Mouse (Mus musculus): Measurements from ENCODE around the gene Gm42791. TPM values are rescaled to one million over a fixed set of nuclear protein-coding genes. Genes with fewer than 3 reads are reported as not detected.

The Gm42791 gene
- total RNA-seq, 2 experiments from 2014 or later: 4.1 to 6.0 TPM

- intact Hi-C loops (cut with DNase I): no loop called here
- no peak for DNase-seq
Measured at GRCm38 (mm10) chr5:148934457-148934856, 60.5 kb downstream of the Gm42791 start.

- DNase-seq: no peak
- intact Hi-C loops (cut with DNase I): no loop called here
Measured at GRCm38 (mm10) chr5:148933767-148934166, 61.2 kb downstream of the Gm42791 start.

GRCm38 (mm10) chr5:148931301-148931700 is 63.6 kb downstream of the Gm42791 start:
- intact Hi-C loops (cut with DNase I): no loop called here

GRCm38 (mm10) chr5:148929116-148929449 is 65.9 kb downstream of the Gm42791 start, which contains the start of gene Katnal1:
Gene Katnal1, minus strand, starts transcription at chr5:148929320.
- DNase-seq: no peak
- intact Hi-C loops (cut with DNase I): loop anchor here (10.0 kb wide), 1 partner anchor 256 kb away; the partner anchor contains the start of genes Hmgb1 and Uspl1

More at GRCm38 (mm10) chr5:148931301-148931700, 63.6 kb downstream of the Gm42791 start:
- no peak for DNase-seq

- intact Hi-C loops (cut with DNase I): loop anchor here (10.0 kb wide), 1 partner anchor 256 kb away; the partner anchor contains the start of genes Hmgb1 and Uspl1
- peak; percentile 97 for DNase-seq
Measured at GRCm38 (mm10) chr5:148928382-148929115, 66.4 kb downstream of the Gm42791 start.

GRCm38 (mm10) chr5:148927717-148928223 is 67.2 kb downstream of the Gm42791 start:
- DNase-seq: no peak
- intact Hi-C loops (cut with DNase I): loop anchor here (10.0 kb wide), 1 partner anchor 257 kb away; the partner anchor contains the start of genes Hmgb1 and Uspl1

GRCm38 (mm10) chr5:148924586-148924985 is 70.4 kb downstream of the Gm42791 start:
- intact Hi-C loops (cut with DNase I): loop anchor here (10.0 kb wide), 1 partner anchor 260 kb away; the partner anchor contains the start of genes Hmgb1 and Uspl1

GRCm38 (mm10) chr5:148924051-148924450 is 70.9 kb downstream of the Gm42791 start:
- intact Hi-C loops (cut with DNase I): loop anchor here (10.0 kb wide), 1 partner anchor 261 kb away; the partner anchor contains the start of genes Hmgb1 and Uspl1
- no peak for DNase-seq

More at GRCm38 (mm10) chr5:148924586-148924985, 70.4 kb downstream of the Gm42791 start:
- no peak for DNase-seq

- no peak for DNase-seq
- intact Hi-C loops (cut with DNase I): loop anchor here (10.0 kb wide), 1 partner anchor 261 kb away; the partner anchor contains the start of genes Hmgb1 and Uspl1
Measured at GRCm38 (mm10) chr5:148923408-148923807, 71.5 kb downstream of the Gm42791 start.

GRCm38 (mm10) chr5:148922773-148923172 is 72.2 kb downstream of the Gm42791 start:
- DNase-seq: no peak
- intact Hi-C loops (cut with DNase I): loop anchor here (10.0 kb wide), 1 partner anchor 262 kb away; the partner anchor contains the start of genes Hmgb1 and Uspl1

- intact Hi-C loops (cut with DNase I): no loop called here
Measured at GRCm38 (mm10) chr5:148918049-148918448, 76.9 kb downstream of the Gm42791 start.

GRCm38 (mm10) chr5:148916775-148917174 is 78.2 kb downstream of the Gm42791 start:
- no peak for DNase-seq
- intact Hi-C loops (cut with DNase I): no loop called here

More at GRCm38 (mm10) chr5:148918049-148918448, 76.9 kb downstream of the Gm42791 start:
- no peak for DNase-seq

GRCm38 (mm10) chr5:148912262-148912661 is 82.7 kb downstream of the Gm42791 start:
- no peak for DNase-seq
- intact Hi-C loops (cut with DNase I): no loop called here

GRCm38 (mm10) chr5:148910066-148910465 is 84.9 kb downstream of the Gm42791 start:
- DNase-seq: no peak
- intact Hi-C loops (cut with DNase I): no loop called here

GRCm38 (mm10) chr5:148909402-148909801 is 85.5 kb downstream of the Gm42791 start:
- peak; percentile 58 to 61 for DNase-seq
- intact Hi-C loops (cut with DNase I): loop anchor here (5.0 kb wide), 3 partner anchors 83 to 428 kb away; no protein-coding TSS in a partner anchor

- peak; percentile 43 to 64 for DNase-seq
- intact Hi-C loops (cut with DNase I): loop anchor here (5.0 kb wide), 3 partner anchors 83 to 428 kb away; no protein-coding TSS in a partner anchor
Measured at GRCm38 (mm10) chr5:148909057-148909395, 85.9 kb downstream of the Gm42791 start.

GRCm38 (mm10) chr5:148908191-148909056 is 86.5 kb downstream of the Gm42791 start:
- DNase-seq: peak; percentile 8 to 23
- intact Hi-C loops (cut with DNase I): loop anchor here (5.0 kb wide), 3 partner anchors 84 to 429 kb away; no protein-coding TSS in a partner anchor

GRCm38 (mm10) chr5:148906305-148906704 is 88.6 kb downstream of the Gm42791 start:
- intact Hi-C loops (cut with DNase I): loop anchor here (5.0 kb wide), 3 partner anchors 86 to 431 kb away; no protein-coding TSS in a partner anchor
- no peak for DNase-seq

GRCm38 (mm10) chr5:148904846-148905245 is 90.1 kb downstream of the Gm42791 start:
- intact Hi-C loops (cut with DNase I): loop anchor here (5.0 kb wide), 3 partner anchors 87 to 432 kb away; no protein-coding TSS in a partner anchor
- DNase-seq: peak; percentile 62 to 63

- peak in 1 of 2 experiments; percentile 23 for DNase-seq
- intact Hi-C loops (cut with DNase I): no loop called here
Measured at GRCm38 (mm10) chr5:148899361-148899760, 95.6 kb downstream of the Gm42791 start.
